Mouse (Mus musculus): ENCODE measurements around the gene Hcn4. TPM values are rescaled to one million over a fixed set of nuclear protein-coding genes. Genes with fewer than 3 reads are reported as not detected.

Gene Hcn4
- total RNA-seq, 1 experiment from 2014 or later: not detected

Other genes with a start within 250 kb of the Hcn4 start
- 57.7 and 59.4 TPM in 2 replicates for gene Nptn, start 241.2 kb upstream of the Hcn4 start, total RNA-seq (2017)
- 2.9 and 5.4 TPM in 2 replicates for gene Rec114, start 79.4 kb upstream of the Hcn4 start, total RNA-seq (2017)
- gene Neo1, start 213.0 kb downstream of the Hcn4 start, total RNA-seq (2017): 0.14 and 0.15 TPM in 2 replicates